Mouse (Mus musculus): ENCODE results near the gene Ifngr2.

- TF ChIP-seq CTCF (IDR thresholded peaks at IDR 0.05; ENCODE audit: control insufficient read depth, insufficient read depth, insufficient replicate concordance, low read depth, low read length) (no peak), POLR2A (IDR thresholded peaks at IDR 0.05; ENCODE audit: control insufficient read depth, low read depth, low read length) (no peak)
Measured at GRCm38 (mm10) chr16:91601081-91601480, 54.2 kb downstream of the Ifngr2 start.

Measured in testis, adult 2 months (tissue).